Mouse (Mus musculus) monocyte, adult 5-6 weeks (primary cell): ENCODE data around the gene Hes3. TPM values are rescaled to one million over a fixed set of nuclear protein-coding genes. Genes with fewer than 3 reads are reported as not detected.
A peak's percentile ranks its signal among the peaks of the same experiment; 100 is the strongest.

ENCODE experiments used
- ATAC-seq: fragments of 153-309, 156-312 bp; replicated peaks from 2 replicates; pipeline ENCODE4 v1.8.0; 2017; ENCODE audit warnings: mild to moderate bottlenecking; ENCODE audit not compliant: low TSS enrichment, insufficient number of reproducible peaks, severe bottlenecking, poor library complexity, low FRiP score
- total RNA-seq: library from RNA; stranded (forward); fragments of 200-1000, 200-491, 200-594 nt; gene quantifications from 3 replicates; pipeline ENCODE4 v1.2.3, GENCODE M21; 2017

Gene Hes3
- total RNA-seq, 1 experiment from 2014 or later = not detected

DNA sequence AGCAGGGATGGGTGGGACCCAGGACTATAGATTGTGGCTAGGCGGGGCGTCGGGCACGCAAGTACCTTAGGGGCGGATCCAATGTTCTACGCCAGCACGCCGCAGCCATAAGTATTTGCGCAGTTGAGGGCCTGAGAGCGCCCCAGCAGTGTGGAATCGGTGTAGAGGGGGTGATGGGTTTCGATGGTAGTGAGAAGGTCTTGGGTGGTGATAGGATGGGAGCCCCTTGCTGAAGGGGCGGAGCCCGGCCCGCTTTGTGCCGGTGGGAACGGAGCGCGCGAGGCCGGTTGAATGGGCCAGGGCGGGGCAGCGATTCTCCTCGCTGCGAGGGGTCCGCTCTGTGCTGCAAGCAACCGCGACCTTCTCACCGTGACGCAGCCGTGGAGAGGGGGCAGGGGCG lies 5.3 kb downstream of the Hes3 start:
- no peak for ATAC-seq

DNA sequence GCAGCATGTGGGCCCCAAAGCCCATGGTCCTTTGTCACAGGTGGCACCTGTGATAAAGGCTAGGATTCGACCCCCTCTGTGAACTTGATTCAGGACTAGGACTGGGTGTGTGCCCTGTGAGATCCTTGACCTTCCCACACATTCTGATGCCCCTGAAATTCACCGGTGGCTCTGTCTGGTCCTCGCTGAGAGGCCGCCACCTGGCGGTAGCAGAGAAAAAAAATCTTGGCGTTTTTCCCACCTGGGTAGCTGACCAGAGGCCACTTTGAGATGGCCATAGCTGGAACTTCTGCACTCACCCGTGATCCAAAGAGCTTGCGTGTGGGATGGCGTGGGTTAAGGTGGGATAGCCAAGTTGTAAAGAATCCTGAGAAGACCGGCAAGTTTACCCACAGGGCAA lies 6.0 kb downstream of the Hes3 start:
- no peak for ATAC-seq

DNA sequence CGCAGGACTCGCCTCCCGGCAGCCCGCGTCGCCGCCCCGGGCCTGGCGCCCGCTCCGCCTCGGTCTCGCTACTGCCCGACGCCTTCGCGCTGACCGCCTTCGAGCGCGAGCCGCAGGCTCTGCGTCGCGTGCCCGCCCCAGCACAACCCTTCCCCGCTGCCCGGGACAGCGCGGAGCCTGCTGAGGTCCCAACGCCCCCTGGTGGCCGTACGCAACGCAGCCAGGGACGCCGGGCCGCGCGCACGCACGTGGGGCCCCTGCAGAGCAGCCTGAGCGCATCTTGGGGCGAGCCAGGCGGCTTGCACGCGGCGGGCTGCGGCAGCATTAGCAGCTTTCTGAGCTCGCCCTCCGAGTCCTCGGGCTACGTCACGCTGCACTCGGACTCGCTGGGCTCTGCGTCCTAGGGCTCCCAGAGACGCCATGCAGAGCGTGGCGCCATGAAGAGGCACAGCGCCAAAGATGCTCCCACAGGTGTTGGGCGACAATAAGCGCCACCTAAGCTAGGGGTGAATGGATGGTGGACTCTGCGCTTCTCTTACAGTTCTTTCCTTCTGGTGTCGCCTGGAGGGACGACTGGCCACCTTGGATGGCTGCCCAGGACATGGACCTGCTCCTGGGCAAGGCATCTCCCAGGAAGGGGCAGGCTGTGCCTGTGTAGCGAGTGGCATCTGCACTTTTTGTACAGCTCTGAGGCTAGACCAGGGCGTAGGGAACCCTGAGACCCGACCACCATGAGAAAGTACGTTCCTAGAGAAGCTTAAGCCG lies 8.1 kb downstream of the Hes3 start:
- ATAC-seq = peak; percentile 44; the same call in 1 of the 2 replicates

DNA sequence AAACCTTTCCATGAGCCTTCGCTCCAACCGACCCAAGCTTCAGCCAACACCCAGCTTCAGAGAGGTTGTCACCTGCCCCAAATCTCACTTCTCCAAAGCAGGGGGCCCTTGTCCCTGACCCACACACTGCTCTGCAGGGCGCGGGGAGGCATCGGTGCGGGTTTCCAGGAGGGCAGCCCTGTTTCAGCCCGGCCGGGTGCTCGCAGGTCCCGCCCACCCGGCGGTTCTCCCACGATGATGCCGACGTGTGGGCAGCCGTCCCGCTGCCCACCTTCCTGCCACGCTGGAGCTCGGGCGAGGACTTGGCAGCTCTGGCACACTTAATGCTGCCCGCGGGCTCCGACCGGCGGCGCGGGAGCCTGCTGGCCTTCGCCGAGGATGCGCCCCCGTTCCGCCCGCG lies 8.7 kb downstream of the Hes3 start:
- no peak for ATAC-seq

DNA sequence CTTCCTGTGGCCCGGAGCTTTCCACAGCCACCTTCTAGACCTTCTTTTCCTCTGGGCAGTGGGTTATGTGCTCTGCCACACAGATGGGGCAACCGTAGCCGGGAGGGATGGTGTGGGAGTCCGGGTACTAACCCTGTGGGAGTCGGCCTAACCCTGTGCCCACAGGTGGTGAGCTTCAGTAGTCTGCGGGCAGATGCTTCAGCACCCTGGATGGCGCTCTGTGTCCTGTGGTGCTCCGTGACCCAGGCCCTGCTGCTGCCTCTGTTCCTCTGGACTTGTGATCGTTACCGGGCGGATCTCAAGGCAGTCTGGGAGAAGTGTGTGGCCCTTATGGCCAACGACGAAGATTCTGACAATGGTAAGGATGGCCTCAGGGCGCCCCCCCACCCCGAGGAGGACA lies 9.9 kb downstream of the Hes3 start:
- no peak for ATAC-seq

DNA sequence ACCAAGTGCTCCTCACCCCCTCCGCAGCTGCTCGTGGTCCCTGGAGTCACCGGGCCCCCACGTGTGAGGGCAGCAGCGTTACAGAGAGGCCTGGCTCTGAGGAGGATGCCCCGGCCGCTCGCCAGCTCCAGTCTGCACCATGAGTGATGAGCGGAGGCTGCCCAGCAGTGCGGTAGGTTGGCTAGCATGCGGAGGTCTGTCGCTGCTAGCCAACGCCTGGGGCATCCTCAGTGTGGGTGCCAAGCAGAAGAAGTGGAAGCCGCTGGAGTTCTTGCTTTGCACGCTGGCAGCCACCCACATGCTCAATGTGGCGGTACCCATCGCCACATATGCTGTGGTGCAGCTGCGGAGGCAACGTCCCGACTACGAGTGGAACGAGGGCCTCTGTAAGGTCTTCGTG lies 12.5 kb downstream of the Hes3 start:
- no peak for ATAC-seq

DNA sequence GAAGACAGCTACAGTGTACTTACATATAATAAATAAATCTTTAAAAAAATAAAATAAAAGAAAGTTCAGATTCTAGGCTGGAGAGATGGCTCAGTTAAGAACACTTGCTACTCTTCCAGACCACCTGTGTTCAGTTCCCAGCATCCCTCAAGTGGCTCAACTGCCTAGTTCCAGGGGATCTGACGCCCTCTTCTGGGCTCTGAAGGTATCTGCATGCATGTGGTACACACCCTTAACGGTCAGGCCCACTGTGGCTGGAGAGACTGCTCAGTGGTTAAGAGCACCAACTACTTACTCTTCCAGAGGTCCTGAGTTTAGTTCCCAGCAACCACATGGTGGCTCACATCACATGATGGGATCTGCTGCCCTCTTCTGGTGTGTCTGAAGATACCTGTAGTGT lies 13.5 kb downstream of the Hes3 start:
- no peak for ATAC-seq

DNA sequence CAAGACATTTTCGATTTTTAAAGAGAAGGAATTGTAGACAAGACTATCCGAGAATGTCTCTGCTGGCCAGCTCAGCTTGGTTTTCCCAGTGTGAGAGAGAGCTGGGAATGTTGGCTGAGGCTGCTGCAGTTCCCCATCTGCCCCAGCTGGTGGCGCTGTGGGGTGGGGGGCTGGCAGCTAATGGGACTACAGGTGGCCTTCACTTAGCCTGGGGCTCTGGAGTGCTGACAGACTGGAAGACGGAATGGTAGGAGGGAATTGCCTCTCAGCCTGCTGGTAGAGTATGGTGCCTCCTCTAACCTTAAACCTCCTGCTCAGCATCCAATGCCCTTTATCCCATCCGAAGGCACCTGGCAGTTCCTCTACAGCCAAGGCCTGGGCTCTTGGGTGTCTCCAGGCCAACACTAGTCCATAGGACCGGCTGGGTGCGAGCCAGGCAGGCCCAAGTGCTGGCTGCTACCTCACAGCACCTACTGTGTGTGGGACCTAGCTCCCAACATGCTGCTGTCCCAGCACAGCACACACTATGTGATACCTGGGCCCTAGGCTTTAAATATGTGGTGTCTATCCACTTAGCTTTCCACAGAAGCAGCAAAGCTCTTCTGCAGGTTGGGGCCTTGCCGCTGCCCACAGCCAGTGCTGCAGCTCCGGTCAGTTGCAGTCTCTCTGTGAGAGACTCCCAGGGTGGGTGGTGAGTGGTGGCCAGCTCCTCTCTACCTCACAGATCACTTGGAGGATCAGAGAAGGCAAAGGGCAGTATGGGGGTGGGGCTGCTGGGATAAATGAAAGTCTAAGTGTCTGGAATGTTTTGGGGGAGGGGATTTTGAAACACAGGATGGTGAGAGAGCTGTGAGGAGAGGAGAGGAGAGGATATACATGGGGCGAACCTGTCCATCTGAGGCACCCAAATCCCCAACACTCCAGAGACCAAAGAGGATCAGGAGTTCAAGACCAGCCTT lies 14.8 kb downstream of the Hes3 start:
- no peak for ATAC-seq

DNA sequence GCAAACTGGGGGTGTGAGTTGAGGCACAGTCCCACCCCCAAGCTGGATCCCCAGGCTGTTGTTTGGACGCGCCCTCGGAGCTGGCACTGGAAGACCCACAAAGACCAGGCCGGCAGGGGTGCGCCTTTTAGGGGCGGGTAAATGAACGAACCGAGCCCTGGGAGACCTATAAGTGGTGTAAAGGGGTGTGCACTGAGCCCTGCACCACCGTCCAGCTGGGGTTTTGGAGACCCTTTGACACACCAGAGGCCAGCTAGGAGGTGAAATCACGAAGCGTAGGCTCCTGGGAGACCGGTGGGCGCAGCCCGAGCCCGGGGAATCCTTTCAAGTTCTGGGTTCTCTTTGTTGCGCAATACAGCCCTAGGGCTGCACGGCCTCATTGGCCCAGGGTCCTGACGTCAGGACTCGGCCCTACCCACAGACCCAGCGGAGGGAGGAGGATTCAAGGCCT lies 16.8 kb downstream of the Hes3 start:
- ATAC-seq = no peak

DNA sequence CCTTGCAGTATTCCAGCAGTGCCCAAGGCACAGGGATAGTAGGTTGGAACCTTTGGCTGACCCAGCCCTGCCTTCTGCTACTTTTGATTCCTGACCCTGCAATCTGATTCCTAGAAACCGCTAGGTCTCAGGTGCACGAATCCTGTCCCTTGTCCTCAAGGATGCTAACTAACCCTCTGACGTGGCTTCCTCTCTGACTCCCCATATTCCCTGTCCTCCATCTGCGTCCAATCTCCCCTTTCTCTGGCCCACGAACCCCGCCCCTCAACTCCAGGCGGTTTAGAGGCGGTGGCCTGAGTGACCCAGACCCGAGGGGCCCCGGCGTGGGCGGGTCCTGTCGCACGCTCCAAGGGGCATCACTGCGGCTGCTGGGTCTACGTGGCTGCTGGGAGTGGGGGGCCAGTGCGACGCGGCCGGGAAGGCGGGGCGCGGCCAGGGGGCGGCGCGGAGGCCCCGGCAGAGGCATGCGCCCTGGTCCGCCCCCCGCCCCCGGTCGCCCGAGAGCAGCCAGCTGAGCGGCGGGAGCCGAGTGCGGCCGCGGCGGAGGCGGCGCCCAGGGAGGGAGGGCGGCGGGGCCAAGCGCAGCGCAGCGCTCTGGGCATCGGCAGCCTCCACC lies 17.7 kb downstream of the Hes3 start, which contains the start of gene Gpr153:
Gene Gpr153 (plus strand): TSS at position 612 of the 616 bp plus-strand sequence.
- no peak for ATAC-seq

DNA sequence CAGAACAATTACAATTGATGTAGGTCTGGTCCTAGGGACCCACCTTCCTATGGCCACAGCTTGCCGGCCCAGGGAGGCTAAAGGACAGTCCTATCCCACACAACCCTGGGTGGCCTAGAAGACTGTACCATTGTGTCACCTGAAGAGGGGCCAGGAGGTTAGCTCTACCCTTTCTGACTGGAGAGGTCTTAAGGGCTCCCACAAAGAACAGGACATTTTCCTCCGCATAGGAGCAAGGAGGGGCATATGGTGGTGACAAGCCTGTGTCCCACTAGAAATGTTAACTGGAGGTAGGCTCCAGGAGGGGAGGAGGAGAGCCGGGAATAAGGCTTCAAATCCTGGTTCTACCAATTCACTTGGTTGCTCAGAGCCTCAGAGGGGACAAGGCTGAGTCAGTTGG lies 18.3 kb downstream of the Hes3 start:
- ATAC-seq = no peak

DNA sequence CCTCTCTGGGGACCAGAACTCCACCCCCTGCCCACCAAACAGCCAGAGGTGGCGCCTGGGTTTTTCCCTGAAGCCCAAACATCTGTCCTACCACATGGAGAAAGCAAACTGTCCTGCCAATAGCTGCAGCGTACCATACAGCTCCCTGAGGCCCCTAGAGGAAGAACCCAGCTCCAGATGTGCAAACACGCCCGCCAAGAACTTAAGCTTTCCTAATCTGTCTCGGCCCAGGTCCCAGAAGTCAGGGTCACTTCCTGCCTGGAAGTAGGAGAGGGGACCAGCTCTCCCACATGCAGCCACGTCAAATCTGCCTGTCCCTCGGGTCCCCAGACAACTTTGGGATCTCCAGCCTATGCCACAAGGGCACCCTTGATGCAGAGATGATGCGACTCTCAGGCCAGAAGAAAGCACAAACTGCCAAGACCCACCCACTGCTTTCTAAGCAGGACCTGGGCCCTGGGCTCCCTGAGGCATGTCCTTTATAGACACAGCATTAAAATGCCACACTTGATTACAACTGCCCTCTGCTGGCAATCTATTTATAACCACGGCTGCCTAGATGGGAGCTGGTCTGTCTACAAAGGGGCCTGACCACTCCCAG lies 18.9 kb downstream of the Hes3 start:
- no peak for ATAC-seq

DNA sequence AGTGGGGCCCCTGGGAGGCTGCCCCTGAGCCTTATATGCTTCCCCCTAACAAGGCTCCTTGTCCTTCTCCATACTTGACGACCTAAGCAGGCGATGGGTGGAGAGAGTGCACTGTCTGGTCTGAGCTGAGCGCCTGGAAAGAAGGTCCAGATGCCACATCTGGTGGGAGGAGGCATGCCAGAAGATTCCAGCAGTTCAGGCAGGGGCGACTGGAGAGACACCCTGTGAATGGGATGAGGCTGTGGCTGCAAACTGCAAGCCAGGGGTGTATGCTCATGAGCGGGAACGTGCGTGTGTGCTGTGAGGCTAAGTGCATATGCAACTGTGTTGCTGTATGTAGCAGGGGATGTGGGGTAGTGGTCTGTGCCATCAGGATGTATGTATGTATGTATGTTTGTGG lies 19.5 kb downstream of the Hes3 start:
- ATAC-seq = no peak

DNA sequence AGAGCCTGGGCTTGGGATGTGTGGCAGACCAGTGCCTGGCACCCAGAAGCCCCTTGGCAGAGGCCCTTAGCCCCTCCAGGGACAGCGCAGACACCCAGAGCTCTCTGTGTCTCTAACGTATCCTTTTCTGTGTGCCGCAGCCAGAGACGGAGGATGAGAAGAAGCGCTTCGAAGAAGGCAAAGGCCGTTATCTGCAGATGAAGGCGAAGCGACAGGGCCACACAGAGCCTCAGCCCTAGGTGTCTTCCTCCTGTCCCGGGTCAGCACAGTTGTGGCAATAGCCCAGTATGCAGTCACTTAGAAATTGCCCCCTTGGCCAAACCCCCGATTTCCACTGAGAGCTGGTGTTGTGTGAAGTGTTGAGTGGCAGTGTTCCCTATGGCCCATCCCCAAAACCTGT lies 20.1 kb downstream of the Hes3 start:
- ATAC-seq = no peak

DNA sequence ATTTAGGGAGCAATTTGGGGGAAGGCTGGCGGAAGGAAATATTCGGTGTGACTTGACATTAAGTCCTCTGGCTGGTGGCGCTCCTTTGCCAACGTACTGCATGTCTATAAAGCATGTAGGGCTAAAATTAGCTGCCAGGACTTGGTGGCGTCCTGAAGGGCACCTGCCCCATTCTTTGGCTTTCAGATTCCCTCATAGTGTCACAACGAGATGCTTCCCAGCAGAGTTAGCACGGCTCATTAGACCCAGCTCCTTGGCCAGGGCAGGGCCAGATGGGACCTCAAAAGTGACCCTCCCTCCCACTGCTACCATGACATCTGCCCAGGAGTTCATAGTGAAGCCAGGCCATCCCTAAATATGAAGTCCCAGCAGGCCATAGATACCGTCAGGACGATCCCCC lies 20.9 kb downstream of the Hes3 start:
- ATAC-seq = no peak

DNA sequence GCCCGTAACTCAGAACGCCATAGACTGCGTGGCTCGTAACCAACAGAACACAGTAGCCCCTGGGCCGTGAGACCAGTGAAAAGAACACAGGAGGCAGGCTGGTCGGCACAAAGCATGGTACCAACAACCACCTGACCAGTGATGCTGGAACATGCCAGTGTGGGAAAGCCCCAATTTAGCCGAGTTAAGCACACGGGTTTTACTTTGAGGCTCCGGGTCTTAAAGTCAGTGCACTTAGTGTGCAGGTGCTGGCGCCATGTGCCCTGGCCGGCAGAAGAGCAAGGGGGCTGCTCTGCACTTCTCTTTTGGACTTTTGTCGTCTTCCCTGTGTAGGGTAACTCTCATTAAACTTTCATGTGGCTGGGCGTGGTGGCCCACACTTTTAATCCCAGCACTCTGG lies 21.5 kb downstream of the Hes3 start:
- ATAC-seq = no peak

DNA sequence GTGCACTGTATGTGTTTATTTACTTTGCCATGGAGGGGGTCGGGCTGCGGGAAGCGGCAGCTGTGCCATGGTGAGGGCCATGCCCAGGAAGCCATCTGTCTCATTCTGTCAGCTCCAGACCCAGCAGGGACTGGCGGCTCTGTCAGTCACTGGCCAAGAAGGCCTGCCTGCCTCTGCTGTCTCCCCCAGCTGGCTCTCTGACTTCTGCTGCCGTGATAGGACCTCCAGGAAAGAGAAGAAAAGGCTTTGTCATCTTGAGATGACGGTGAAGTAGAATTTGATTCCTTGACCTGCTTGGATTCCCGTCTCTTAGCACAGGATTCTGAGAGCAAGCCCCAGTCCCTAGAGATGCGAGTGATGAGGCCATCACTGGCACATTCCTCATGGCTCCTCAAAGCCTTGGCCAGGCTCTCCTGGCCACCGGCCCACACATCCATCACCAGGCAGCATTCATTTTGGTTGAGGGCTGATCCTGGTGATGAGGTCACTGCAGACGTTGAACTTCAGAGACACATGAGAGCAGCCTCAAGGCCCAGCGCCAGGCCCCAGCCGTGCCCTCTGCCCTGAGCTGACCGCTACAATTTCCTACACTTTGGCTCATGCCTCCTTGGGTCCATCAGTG lies 23.6 kb downstream of the Hes3 start:
- ATAC-seq = no peak

DNA sequence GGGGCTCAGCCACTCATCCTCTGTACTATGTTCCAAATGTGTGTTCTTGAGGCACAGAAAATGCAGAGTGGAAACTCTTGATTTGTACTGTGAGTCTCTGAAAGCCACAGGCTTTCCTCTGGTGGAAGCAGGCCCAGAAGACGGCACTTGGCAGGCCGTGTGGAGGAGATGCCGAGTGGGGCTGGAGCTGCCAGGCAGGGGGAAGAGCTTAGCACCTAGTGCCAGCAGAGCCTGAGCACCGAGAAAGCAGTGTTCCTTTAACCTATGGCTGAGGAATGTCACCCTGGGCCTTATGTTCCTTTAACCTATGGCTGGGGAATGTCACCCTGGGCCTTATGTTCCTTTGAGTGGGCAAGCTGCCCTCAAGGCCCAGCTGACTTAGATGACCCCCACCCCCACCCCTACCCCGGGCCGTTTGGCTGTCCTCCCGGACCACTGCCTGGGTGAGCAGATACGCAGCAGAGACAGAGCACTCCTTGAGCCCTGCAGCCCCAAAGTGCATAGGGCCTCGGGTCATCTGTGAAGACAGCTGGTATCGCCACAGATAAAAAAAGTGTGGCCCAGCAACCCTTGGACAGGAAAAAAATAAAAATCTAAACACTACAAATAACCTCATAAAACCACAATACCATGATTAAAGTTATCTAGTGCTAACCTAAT lies 25.1 kb downstream of the Hes3 start:
- ATAC-seq = no peak
